Comparison of ENCODE assay signal across 12 mouse cellular contexts in the genomic region with DNA sequence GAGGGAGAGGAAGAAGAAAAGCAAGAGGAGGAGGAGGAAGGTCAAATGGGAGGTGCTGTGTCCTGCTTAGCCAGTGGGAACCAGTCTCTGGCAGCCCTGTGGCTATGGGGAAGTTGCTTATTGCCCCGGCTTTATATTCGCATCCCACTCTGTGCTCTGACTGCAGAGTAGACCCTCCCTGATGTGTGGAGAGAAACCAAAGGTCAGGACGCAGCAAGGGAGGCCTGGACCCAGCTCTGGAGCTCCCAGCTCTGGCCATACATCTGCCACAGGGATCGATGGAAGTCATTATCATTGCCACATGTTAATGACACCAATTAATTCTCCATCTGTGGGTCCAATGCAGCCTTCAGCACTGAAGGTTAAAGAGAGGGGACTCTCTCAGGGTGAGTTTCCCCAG.
"Had no signal": no experiment of that assay in that cellular context is flagged by ENCODE, and none has a peak within 500 bp of the region (broad histone marks: within the 10 kb centered on the region; RNA-seq: fewer than 3 reads in every experiment).

No protein-coding gene starts in this region.

- H3K27me3 ChIP-seq: liver, embryonic 13.5 days had no signal

- H3K36me3 ChIP-seq: liver, embryonic 13.5 days had no signal

- H3K9ac ChIP-seq: liver, embryonic 13.5 days had no signal

- H3K4me2 ChIP-seq: liver, embryonic 13.5 days had no signal

- DNase-seq: kidney, adult 2 months; kidney, postnatal 25 days; layer of hippocampus, adult 9-11 months; liver, embryonic 13.5 days; lung, adult 2 months; lung, postnatal 14 days; lung, postnatal 4 days; midbrain, embryonic 14.5 days; thymus, adult 18-20 months; thymus, postnatal 36 days had no signal

- H3K9me3 ChIP-seq: liver, embryonic 13.5 days had no signal

- H3K27ac ChIP-seq: kidney, postnatal 0 days; layer of hippocampus, adult 2 months; liver, embryonic 13.5 days had no signal

- H3K4me1 ChIP-seq: liver, embryonic 13.5 days had no signal

- H3K4me3 ChIP-seq: layer of hippocampus, adult 2 months; liver, embryonic 13.5 days had no signal
